Mouse (Mus musculus) forebrain, embryonic 14.5 days (tissue): ENCODE results near the gene Lefty1. TPM values are rescaled to one million over a fixed set of nuclear protein-coding genes. Genes with fewer than 3 reads are reported as not detected.
A peak's percentile ranks its signal among the peaks of the same experiment; 100 is the strongest.
"Not testable (repeated sequence)": the region's sequence is repeated elsewhere in the genome, so short reads cannot be mapped to it uniquely, and the experiment has no call there.

Experiments used
- ATAC-seq: fragments of 200-750 bp; cut with Nextera tagmentation; 2 replicates; pipeline ENCODE4 v1.8.0; 2017; ENCODE audit warnings: mild to moderate bottlenecking, moderate library complexity
- DNase-seq: peaks from one replicate; pipeline ENCODE4 v3.0.0-alpha.2; 2015; ENCODE audit warnings: low spot score
- H3K27ac ChIP-seq: fragments of 300-500 bp; sonication (generic); 2 replicates; pipeline ENCODE4 v1.5.1; 2014; ENCODE audit warnings: low read depth, mild to moderate bottlenecking, control low read depth, low read length, moderate library complexity
- H3K27me3 ChIP-seq: fragments of 300-500 bp; sonication (generic); replicated peaks from 2 replicates; pipeline ENCODE4 v1.6.1; 2014; ENCODE audit warnings: low read length, control low read depth, mixed read lengths; ENCODE audit not compliant: control insufficient read depth, insufficient read depth
- H3K36me3 ChIP-seq: fragments of 300-500 bp; sonication (generic); 2 replicates; pipeline ENCODE4 v1.6.1; 2014; ENCODE audit warnings: low read length, control low read depth; ENCODE audit not compliant: control insufficient read depth, insufficient read depth
- H3K4me1 ChIP-seq: fragments of 300-500 bp; sonication (generic); 2 replicates; pipeline ENCODE4 v1.6.1; 2014; ENCODE audit warnings: antibody characterized with exemption, low read length, control low read depth; ENCODE audit not compliant: control insufficient read depth, insufficient read depth
- H3K4me2 ChIP-seq: fragments of 300-500 bp; sonication (generic); 2 replicates; pipeline ENCODE4 v1.6.1; 2014; ENCODE audit warnings: mild to moderate bottlenecking, control low read depth, low read length
- H3K4me3 ChIP-seq: fragments of 300-500 bp; sonication (generic); 2 replicates; pipeline ENCODE4 v1.5.1; 2014; ENCODE audit warnings: low read depth, low read length, control low read depth
- H3K9ac ChIP-seq: fragments of 300-500 bp; sonication (generic); 2 replicates; pipeline ENCODE4 v1.6.1; 2014; ENCODE audit warnings: mild to moderate bottlenecking, low read length, control low read depth, moderate library complexity
- H3K9me3 ChIP-seq: fragments of 300-500 bp; sonication (generic); replicated peaks from 2 replicates; pipeline ENCODE4 v1.6.1; 2016; ENCODE audit warnings: low read length, control low read depth, mixed read lengths; ENCODE audit not compliant: control insufficient read depth
- WGBS: fragments of 180-500 bp; shearing (Covaris S2); extraction: QIAGEN DNeasy Blood & Tissue Kit; methylation state at CpG from one replicate; pipeline ENCODE4 v1.1.7; 2014; 5-methylcytosine and 5-hydroxymethylcytosine counted together
- polyA plus RNA-seq: library from polyadenylated mRNA; unstranded; fragments of >200 nt; fragmentation: Nextera tagmentation; extraction: Ambion mirVana; gene quantifications from 2 replicates; pipeline ENCODE4 v1.2.1, GENCODE M21; 2014

The Lefty1 gene
- polyA plus RNA-seq, 1 experiment from 2014 or later, result 0.15 TPM

DNA sequence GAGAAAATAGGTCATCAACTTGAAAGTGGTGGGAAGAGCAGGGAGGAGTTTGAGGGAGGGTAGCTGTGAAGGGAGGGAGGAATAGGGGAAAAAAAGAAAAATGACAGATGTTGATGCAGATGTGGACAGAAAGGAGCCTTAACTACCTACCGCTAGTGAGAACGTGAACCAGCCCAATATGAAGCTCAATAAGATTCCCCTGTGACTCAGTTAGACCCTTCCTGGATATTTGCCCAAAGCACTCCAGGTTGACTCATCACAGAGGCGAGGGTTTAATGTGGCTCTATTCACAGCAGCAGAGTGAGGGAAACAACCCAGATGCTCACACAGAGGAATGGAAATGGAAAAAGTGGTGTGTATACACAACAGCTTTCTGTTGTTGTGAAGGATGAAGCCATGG, 3.7 kb upstream of the Lefty1 start:
- Histone ChIP-seq H3K27ac (no peak overlapping the region), H3K27me3 (peaks cover 25% of the 10 kb centered on the region), H3K4me2 (no peak overlapping the region), H3K36me3 (no peaks in the 10 kb centered on the region), H3K9me3 (no peaks in the 10 kb centered on the region), H3K4me3 (no peak overlapping the region), H3K9ac (no peak overlapping the region), H3K4me1 (no peaks in the 10 kb centered on the region)
- 66% methylated on average over 3 of the region's 3 CpGs for WGBS
- ATAC-seq, result no peak
- DNase-seq, result no peak

DNA sequence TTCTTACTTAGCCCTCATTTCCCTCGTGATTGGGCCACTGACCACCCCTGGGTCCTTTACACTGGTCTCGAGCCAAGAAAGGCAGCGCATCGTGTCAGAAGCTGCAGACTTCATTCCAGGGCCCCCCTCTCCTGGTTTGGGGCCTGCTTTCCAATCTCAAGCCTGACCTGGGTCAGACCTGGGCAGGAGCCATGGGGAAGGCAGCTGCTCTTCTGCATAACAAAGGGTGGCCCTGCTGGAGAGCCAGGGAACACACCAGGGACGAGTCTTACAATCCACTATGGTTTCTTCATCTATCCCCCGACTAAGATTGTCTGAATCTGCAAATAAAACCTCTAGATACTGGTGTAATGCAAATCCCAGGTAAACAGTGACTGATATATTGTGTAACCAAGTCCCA, 1.2 kb upstream of the Lefty1 start:
- no peak overlapping the region for H3K27ac ChIP-seq
- H3K9me3 ChIP-seq, result no peaks in the 10 kb centered on the region
- no peak overlapping the region for H3K9ac ChIP-seq
- H3K4me3 ChIP-seq, result no peak overlapping the region
- ATAC-seq, result no peak
- H3K4me2 ChIP-seq, result no peak overlapping the region
- DNase-seq, result no peak
- H3K27me3 ChIP-seq, result peaks cover 36% of the 10 kb centered on the region
- WGBS, result 10% methylated on average over 6 of the region's 6 CpGs
- H3K36me3 ChIP-seq, result no peaks in the 10 kb centered on the region
- no peaks in the 10 kb centered on the region; the same call in 1 of the 2 replicates for H3K4me1 ChIP-seq

DNA sequence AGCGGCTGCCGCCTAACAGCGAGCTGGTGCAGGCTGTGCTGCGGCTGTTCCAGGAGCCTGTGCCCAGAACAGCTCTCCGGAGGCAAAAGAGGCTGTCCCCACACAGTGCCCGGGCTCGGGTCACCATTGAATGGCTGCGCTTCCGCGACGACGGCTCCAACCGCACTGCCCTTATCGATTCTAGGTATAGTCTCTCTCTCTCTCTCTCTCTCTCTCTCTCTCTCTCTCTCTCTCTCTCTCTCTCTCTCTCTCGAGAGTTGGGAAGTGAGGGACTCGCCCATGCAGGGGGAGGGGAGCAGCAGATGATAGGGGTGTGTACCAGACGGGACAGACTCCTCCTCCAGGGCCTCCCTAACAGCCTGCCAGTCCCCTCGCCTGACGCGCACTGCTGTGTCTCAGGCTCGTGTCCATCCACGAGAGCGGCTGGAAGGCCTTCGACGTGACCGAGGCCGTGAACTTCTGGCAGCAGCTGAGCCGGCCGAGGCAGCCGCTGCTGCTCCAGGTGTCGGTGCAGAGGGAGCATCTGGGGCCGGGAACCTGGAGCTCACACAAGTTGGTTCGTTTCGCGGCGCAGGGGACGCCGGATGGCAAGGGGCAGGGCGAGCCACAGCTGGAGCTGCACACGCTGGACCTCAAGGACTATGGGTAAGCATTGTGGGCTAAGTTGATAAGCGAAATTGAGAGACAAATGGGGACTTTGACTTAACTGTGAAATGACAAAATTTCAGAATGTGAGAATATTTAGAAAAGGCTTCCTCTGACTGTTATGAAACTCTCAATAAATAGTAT, 2.0 kb downstream of the Lefty1 start:
- not testable (repeated sequence) for H3K9me3 ChIP-seq, H3K4me1 ChIP-seq, H3K36me3 ChIP-seq, H3K9ac ChIP-seq, H3K27ac ChIP-seq
- WGBS, result 2% methylated on average over 33 of the region's 41 CpGs
- H3K27me3 ChIP-seq, result peaks cover 49% of the 10 kb centered on the region
- DNase-seq (peak; percentile 49), ATAC-seq (peak; percentile 85)
- peak overlapping the region; percentile 41 for H3K4me2 ChIP-seq
- peak overlapping the region; percentile 4; the same call in 1 of the 2 replicates for H3K4me3 ChIP-seq

DNA sequence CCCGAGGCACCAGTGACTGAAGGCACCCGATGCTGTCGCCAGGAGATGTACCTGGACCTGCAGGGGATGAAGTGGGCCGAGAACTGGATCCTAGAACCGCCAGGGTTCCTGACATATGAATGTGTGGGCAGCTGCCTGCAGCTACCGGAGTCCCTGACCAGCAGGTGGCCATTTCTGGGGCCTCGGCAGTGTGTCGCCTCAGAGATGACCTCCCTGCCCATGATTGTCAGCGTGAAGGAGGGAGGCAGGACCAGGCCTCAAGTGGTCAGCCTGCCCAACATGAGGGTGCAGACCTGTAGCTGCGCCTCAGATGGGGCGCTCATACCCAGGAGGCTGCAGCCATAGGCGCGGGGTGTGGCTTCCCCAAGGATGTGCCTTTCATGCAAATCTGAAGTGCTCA, 2.8 kb downstream of the Lefty1 start:
- 17% methylated on average over 13 of the region's 13 CpGs for WGBS
- H3K36me3 ChIP-seq, H3K9me3 ChIP-seq, DNase-seq, H3K4me2 ChIP-seq, H3K9ac ChIP-seq, ATAC-seq, H3K4me1 ChIP-seq, H3K4me3 ChIP-seq, H3K27ac ChIP-seq: not testable (repeated sequence)
- peaks cover 57% of the 10 kb centered on the region for H3K27me3 ChIP-seq

DNA sequence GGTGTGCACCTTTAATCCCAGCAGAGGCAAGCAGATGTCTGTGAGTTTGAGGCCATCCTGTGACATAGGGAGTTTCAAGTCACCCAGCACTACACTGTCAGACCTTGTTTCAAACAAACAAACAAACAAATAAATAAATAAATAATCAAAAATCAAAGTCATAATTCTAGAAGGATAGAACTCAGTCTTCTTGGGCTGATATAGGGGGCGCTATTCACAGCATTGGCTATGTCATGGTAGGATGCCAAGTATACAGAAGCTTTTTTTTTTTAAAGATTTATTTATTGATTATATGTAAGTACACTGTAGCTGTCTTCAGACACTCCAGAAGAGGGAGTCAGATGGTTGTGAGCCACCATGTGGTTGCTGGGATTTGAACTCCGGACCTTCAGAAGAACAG, 4.0 kb downstream of the Lefty1 start:
- WGBS, result 81% methylated on average over 2 of the region's 2 CpGs
- H3K27ac ChIP-seq, H3K4me3 ChIP-seq, H3K36me3 ChIP-seq, ATAC-seq, H3K4me1 ChIP-seq, H3K9ac ChIP-seq, DNase-seq, H3K9me3 ChIP-seq, H3K4me2 ChIP-seq: not testable (repeated sequence)
- H3K27me3 ChIP-seq, result peaks cover 64% of the 10 kb centered on the region

DNA sequence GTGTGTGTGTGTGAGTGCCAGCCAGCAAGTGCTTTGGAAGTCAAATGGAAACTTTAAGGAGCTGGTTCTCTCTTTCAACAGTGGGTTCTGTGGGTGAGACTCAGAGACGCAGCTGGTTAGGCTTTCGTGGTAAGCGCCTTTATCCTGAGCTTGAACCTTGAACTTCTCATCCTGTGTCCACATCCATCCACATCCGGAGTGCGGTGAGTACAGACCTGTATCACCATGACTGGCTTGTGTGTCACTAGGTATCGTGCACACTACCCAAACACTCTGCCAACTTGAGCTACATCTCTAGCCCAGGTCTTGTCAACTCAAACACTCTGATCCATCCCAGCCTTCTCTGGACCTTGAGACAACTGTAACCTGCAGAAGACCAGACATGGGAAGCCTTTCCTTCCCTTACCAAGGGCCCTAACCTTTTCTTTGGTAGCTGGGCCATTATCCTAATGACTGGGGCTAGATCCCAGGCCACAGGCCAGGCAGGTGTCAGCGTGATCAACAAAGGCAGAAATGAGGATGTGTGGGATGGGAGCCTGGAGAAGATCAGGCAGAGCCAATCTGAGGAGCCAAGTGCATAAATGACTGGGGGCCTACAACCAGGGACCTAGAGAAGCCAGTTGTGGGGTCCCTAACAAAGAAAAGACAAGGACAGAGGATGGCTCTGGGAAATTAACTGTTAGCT, 6.1 kb downstream of the Lefty1 start:
- no peak overlapping the region for H3K27ac ChIP-seq

DNA sequence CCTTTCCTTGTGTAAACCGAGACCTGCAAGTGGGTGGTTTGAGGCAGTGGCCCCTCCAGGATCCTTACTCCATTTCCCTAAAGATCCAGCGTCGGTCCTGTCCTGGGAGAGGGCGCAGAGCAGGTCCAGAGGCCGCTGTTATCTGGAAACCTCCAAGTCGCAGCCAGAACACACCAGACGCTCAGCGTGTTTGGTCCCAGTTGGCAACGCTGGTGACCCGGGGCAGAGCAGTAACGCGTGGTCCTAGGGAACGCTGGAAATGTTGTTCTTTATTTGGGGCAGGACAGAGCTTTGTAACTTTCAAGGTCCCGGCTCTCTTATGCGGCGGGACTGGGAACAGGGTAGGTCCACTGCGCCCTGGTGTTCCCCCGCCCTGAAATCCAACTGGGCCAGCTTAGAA, 6.9 kb downstream of the Lefty1 start:
- no peak overlapping the region for H3K27ac ChIP-seq
- H3K4me3 ChIP-seq, result peak overlapping the region; percentile 64
- no peaks in the 10 kb centered on the region for H3K36me3 ChIP-seq
- H3K9me3 ChIP-seq, result no peaks in the 10 kb centered on the region
- H3K27me3 ChIP-seq, result peaks cover 43% of the 10 kb centered on the region
- WGBS, result 5% methylated on average over 18 of the region's 18 CpGs
- H3K9ac ChIP-seq, result peak overlapping the region; percentile 65
- DNase-seq, result no peak
- H3K4me2 ChIP-seq, result peak overlapping the region; percentile 93
- peaks cover 5% of the 10 kb centered on the region for H3K4me1 ChIP-seq
- ATAC-seq, result peak; percentile 24; the same call in 1 of the 2 replicates

More for the DNA sequence above, 6.1 kb downstream of the Lefty1 start:
- Histone ChIP-seq H3K4me2 (no peak overlapping the region), H3K4me3 (no peak overlapping the region), H3K36me3 (no peaks in the 10 kb centered on the region), H3K27me3 (peaks cover 49% of the 10 kb centered on the region), H3K9ac (no peak overlapping the region), H3K4me1 (peaks cover 5% of the 10 kb centered on the region), H3K9me3 (no peaks in the 10 kb centered on the region)
- WGBS, result 82% methylated on average over 7 of the region's 7 CpGs
- DNase-seq, result no peak
- ATAC-seq, result no peak

DNA sequence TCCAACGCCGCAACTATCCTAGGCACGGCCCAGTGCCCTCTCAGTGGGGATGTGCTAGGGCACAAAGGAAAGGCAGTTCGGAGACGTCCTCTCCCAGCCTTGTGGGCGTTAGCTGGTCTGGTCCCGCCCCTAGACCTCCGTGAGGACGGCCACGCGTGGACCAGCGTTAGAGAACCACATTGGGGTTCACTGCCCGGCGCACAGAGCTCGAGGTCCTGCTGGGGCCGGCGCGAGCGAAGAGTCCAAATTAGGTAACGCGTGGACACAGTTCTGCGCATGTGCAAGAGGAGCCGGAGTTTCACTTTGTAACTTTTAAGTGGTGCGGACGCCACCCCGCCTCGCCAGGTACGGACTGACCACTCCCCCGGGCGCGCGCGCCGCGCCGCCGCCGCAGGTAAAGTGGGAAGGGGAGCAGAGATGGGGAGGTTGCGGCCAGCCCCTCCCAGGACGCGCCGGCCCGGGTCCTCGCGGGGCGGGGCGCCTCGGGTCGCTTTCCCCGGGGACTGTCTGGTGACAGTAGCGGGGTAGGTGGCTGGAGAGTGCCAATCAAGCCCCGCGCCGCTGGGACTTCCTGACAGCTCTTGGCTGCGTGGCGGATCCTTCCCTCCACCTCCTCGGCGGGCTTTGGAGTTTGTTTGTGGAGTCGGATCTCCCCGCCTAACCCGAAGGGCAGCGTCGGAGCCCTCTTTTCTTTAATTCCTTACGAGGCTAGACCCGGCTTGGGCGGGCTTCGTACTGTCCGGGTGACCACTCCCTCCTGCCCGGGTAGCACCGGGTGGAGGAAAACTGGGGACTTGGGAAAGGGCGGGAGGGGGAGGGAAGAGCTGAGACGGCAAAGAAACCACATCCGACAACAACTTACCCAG, 7.6 kb downstream of the Lefty1 start, which contains the start of gene Tmem63a:
Gene Tmem63a, plus strand, starts transcription at position 179 of the 866 bp plus-strand sequence.
- Histone ChIP-seq H3K27me3 (peaks cover 41% of the 10 kb centered on the region), H3K9ac (peak within 1 kb of the TSS; percentile 65), H3K27ac (no peak within 1 kb of the TSS), H3K9me3 (no peaks in the 10 kb centered on the region), H3K4me2 (peak within 1 kb of the TSS; percentile 93), H3K4me1 (peaks cover 5% of the 10 kb centered on the region; the same call in 1 of the 2 replicates), H3K36me3 (no peaks in the 10 kb centered on the region), H3K4me3 (peak within 1 kb of the TSS; percentile 64)
- DNase-seq (peak; percentile 50), ATAC-seq (peak; percentile 61)
- under 1% methylated on average over 70 of the region's 73 CpGs for WGBS
